Mouse (Mus musculus) liver, postnatal 0 days (tissue): Measurements from ENCODE around the gene Fbrsl1. TPM values are rescaled to one million over a fixed set of nuclear protein-coding genes. Genes with fewer than 3 reads are reported as not detected.
A peak's percentile ranks its signal among the peaks of the same experiment; 100 is the strongest.

Experiments
- ATAC-seq: fragments of 200-750 bp; cut with Nextera tagmentation; 2 replicates; pipeline ENCODE4 v1.8.0; 2017; ENCODE audit warnings: mild to moderate bottlenecking, moderate library complexity
- DNase-seq: peaks from one replicate; pipeline ENCODE4 v3.0.0-alpha.2; 2016
- H3K27ac ChIP-seq: fragments of 300-500 bp; sonication (generic); 2 replicates; pipeline ENCODE4 v1.5.1; 2014; ENCODE audit warnings: antibody characterized with exemption, moderate library complexity, mild to moderate bottlenecking, low read depth
- H3K27me3 ChIP-seq: fragments of 300-500 bp; sonication (generic); 2 replicates; pipeline ENCODE4 v1.6.1; 2014; ENCODE audit warnings: low read length, control low read depth, mixed read lengths; ENCODE audit not compliant: insufficient read depth
- H3K36me3 ChIP-seq: fragments of 300-500 bp; sonication (generic); replicated peaks from 2 replicates; pipeline ENCODE4 v1.6.1; 2014; ENCODE audit warnings: mild to moderate bottlenecking, control low read depth, low read length, moderate library complexity, mixed read lengths; ENCODE audit not compliant: insufficient read depth
- H3K4me1 ChIP-seq: fragments of 300-500 bp; sonication (generic); 2 replicates; pipeline ENCODE4 v1.6.1; 2014; ENCODE audit warnings: antibody characterized with exemption, mild to moderate bottlenecking, control low read depth; ENCODE audit not compliant: insufficient read depth
- H3K4me2 ChIP-seq: fragments of 300-500 bp; sonication (generic); 2 replicates; pipeline ENCODE4 v1.6.1; 2014; ENCODE audit warnings: low read depth, mild to moderate bottlenecking, low read length, moderate library complexity, mixed read lengths
- H3K4me3 ChIP-seq: fragments of 300-500 bp; sonication (generic); 2 replicates; pipeline ENCODE4 v1.5.1; 2014; ENCODE audit warnings: low read depth, low read length
- H3K9ac ChIP-seq: fragments of 300-500 bp; sonication (generic); replicated peaks from 2 replicates; pipeline ENCODE4 v1.6.1; 2014; ENCODE audit warnings: mild to moderate bottlenecking, moderate library complexity
- H3K9me3 ChIP-seq: fragments of 300-500 bp; sonication (generic); 2 replicates; pipeline ENCODE4 v1.6.1; 2016; ENCODE audit warnings: mild to moderate bottlenecking, control low read depth, low read length, mixed read lengths
- CTCF ChIP-seq: sonication (generic); IDR thresholded peaks from 2 replicates; pipeline ENCODE4 v1.5.1; 2016; ENCODE audit warnings: antibody characterized with exemption, low read depth
- EP300 ChIP-seq: IDR thresholded peaks from 2 replicates; pipeline ENCODE4 v1.6.1; 2016; ENCODE audit warnings: antibody characterized with exemption, low read depth, mild to moderate bottlenecking
- WGBS: fragments of 180-500 bp; shearing (Covaris S2); extraction: QIAGEN DNeasy Blood & Tissue Kit; methylation state at CpG from one replicate; pipeline ENCODE4 v1.1.7; 2014; ENCODE audit not compliant: insufficient replicate concordance; 5-methylcytosine and 5-hydroxymethylcytosine counted together
- polyA plus RNA-seq: library from polyadenylated mRNA; unstranded; fragments of >200 nt; fragmentation: Nextera tagmentation; extraction: Ambion mirVana; gene quantifications from 2 replicates; pipeline ENCODE4 v1.2.1, GENCODE M21; 2015

The Fbrsl1 gene
- polyA plus RNA-seq, 1 experiment from 2014 or later, result 3.5 TPM

DNA sequence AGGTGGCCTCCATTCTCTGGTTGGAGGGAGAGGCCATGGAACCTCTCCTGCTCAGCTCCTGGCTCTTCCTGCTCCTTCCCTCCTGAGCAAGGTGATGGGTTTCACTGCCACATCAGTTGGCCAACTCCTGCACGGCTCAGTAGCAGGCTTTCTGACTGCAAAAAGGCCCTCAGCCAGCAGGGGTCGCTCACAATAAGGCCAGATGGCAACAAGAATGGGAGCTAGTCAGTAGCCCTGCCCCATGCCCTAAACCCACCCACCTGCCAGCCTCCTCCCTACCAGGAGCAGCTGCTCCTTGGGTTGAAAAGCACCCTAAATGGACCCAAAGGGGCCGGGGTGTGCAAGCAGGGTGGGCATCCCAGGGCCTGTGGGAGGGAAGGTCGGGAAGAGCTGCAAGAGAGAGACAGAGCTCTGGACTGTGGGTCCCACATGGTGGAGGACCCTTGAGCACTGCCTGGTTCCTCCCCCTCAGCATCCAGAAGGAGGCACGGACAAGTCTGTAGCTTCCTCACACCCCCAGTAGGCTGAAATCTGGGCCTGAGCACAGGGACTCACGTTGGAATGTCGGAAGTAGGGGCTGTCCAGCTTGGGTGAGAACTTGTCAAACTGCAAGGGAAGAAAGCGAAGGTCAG, 71.4 kb downstream of the Fbrsl1 start:
- no peak overlapping the region for H3K27ac ChIP-seq
- H3K4me3 ChIP-seq, result no peak overlapping the region
- TF ChIP-seq CTCF, result peak; percentile 80
- TF ChIP-seq EP300, result no peak
- H3K9ac ChIP-seq, result no peak overlapping the region
- WGBS, result 52% methylated on average over 8 of the region's 8 CpGs
- DNase-seq (peak; percentile 74), ATAC-seq (peak; percentile 57; the same call in 1 of the 2 replicates)
- H3K9me3 ChIP-seq, result no peaks in the 10 kb centered on the region
- H3K27me3 ChIP-seq, result no peaks in the 10 kb centered on the region
- H3K4me2 ChIP-seq, result no peak overlapping the region
- no peaks in the 10 kb centered on the region for H3K4me1 ChIP-seq
- H3K36me3 ChIP-seq, result peaks cover 27% of the 10 kb centered on the region

DNA sequence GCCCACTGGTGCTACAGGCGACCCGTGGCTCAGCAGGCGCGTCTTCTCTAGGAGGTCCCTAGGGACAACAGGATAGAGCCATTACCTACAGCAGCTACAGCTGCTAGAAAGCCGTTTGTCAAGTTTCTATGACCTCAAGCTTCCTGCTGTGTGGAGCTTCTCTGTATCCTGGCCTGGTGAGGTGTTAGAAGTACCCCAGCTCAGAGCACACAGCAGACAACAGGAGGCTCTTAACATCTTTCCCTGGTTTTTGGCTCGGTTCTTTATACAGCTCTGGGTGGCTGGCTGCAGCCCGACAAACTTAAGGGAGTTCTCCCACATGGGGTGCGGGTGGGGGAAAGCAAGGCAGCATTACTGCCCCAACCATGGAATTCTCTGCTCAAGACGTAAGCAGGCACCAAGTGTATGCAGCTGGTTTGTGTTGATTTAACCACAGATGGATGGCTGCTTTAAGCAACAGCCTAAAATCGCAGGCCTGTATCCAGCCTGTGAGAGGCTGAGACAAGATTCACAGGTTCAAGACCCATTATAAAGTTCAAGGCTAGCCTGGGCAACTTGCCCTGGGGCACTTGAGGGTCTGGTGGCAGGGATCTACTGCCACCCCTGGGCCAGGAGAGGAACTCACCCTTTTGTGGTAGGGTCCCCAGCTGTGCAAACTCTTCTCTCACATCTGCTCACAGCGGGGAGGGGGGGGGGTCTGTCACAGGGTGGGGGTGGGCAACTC, 84.3 kb downstream of the Fbrsl1 start:
- no peaks in the 10 kb centered on the region for H3K9me3 ChIP-seq
- DNase-seq, result no peak
- H3K4me2 ChIP-seq, result peak overlapping the region; percentile 81
- peak overlapping the region; percentile 45 for H3K4me3 ChIP-seq
- H3K4me1 ChIP-seq, result peaks cover 5% of the 10 kb centered on the region; the same call in 1 of the 2 replicates
- H3K27ac ChIP-seq, result no peak overlapping the region
- H3K27me3 ChIP-seq, result no peaks in the 10 kb centered on the region
- H3K9ac ChIP-seq, result 0 out of 2 replicates have a peak overlapping the region, but pooled peaks have one; percentile 46
- H3K36me3 ChIP-seq, result peaks cover 6% of the 10 kb centered on the region; the same call in 1 of the 2 replicates
- ATAC-seq, result peak; percentile 11; the same call in 1 of the 2 replicates
- TF ChIP-seq CTCF, result no peak
- no peak for TF ChIP-seq EP300
- 70% methylated on average over 11 of the region's 11 CpGs for whole genome bisulfite sequencing

DNA sequence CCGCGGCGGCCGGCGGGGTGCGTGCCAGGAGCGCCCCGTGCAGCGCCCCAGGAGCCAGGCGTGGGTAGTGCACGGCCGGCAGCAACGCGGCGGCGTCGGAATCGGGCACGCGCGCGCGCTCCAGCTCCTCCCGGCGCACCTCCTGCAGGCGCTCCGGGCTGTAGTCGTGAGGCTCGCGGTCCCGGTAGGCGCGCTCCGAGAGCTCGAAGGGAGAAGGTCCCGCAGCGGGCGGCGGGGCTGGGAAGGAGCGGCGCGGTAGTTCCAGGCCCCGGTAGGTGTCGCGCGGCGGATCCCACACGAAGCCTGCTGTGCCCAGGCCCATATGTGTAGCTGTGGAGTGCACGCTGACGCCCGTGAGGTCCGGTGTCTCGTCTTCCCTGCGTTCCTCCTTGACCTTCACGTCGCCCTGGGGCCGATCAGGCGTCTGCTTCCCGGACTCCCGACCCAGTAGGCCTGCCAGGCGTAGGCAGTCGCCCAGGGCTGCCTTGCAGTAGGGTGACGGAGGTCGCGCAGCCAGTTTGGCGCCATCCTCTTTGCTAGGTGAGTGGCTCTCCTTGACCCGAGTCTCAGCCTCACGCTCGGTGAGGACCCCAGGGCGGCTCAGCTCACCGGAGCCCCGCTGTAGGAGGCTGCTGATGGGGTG, 85.0 kb downstream of the Fbrsl1 start:
- 7% methylated on average over 66 of the region's 72 CpGs for WGBS
- Histone ChIP-seq H3K36me3 (peaks cover 6% of the 10 kb centered on the region; the same call in 1 of the 2 replicates), H3K9me3 (no peaks in the 10 kb centered on the region), H3K9ac (0 out of 2 replicates have a peak overlapping the region, but pooled peaks have one; percentile 46), H3K27me3 (no peaks in the 10 kb centered on the region), H3K27ac (no peak overlapping the region), H3K4me1 (peaks cover 5% of the 10 kb centered on the region; the same call in 1 of the 2 replicates), H3K4me2 (peak overlapping the region; percentile 81), H3K4me3 (peak overlapping the region; percentile 45)
- ATAC-seq, result peak; percentile 87
- peak; percentile 82 for DNase-seq
- 0 out of 2 replicates have a peak, but pooled peaks have one; percentile 12 for TF ChIP-seq CTCF
- TF ChIP-seq EP300, result no peak

DNA sequence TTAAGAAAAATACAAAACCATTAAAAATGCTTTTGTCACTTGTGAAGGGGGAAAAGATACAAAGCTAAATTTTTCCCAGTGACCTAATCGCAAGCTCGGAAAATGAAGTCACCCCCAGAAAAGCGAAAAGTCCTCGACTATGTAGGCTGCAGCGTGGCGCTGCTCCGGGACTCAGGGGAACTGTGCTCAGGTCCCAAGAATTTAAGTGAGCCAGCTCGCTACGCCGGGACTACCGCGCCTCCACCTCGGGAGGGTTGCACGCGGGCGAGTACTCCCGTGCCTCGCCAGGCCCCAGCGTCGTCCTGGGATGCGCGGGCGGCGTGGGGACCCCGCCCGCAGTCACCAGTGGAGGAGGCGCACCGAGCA, 85.5 kb downstream of the Fbrsl1 start:
- Histone ChIP-seq H3K4me1 (peaks cover 5% of the 10 kb centered on the region; the same call in 1 of the 2 replicates), H3K36me3 (peaks cover 4% of the 10 kb centered on the region; the same call in 1 of the 2 replicates), H3K27me3 (no peaks in the 10 kb centered on the region), H3K27ac (no peak overlapping the region), H3K9ac (no peak overlapping the region), H3K4me2 (peak overlapping the region; percentile 81), H3K9me3 (no peaks in the 10 kb centered on the region), H3K4me3 (peak overlapping the region; percentile 45)
- no peak for DNase-seq
- no peak for TF ChIP-seq EP300
- no peak for TF ChIP-seq CTCF
- peak; percentile 38 for ATAC-seq
- 1% methylated on average over 28 of the region's 28 CpGs for WGBS

DNA sequence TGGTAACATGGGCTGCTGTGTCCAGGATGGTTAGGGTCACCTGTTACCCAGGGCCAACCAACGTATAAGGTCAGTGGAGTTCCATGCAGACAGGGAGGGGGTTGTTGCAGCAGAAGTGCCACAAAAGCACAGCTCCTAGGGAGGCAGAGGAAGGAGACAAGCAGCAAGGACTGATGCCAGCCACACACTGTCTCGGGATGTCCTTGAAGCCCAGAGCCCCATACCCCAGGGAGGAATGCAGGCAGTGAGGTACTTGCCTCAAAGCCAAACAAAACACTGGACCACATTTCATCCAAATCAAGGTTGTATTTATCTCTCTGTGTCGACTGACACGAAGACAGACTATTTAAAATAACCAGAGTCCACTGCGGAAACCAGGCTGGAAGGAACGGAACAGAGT, 86.8 kb downstream of the Fbrsl1 start:
- H3K4me1 ChIP-seq, result peaks cover 5% of the 10 kb centered on the region; the same call in 1 of the 2 replicates
- H3K36me3 ChIP-seq, result no peaks in the 10 kb centered on the region
- TF ChIP-seq EP300 (no peak), CTCF (no peak)
- no peak overlapping the region for H3K4me3 ChIP-seq
- H3K9me3 ChIP-seq, result no peaks in the 10 kb centered on the region
- H3K4me2 ChIP-seq, result no peak overlapping the region
- H3K27me3 ChIP-seq, result no peaks in the 10 kb centered on the region
- no peak for DNase-seq
- WGBS, result 80% methylated on average over 6 of the region's 6 CpGs
- ATAC-seq, result no peak
- no peak overlapping the region for H3K9ac ChIP-seq
- H3K27ac ChIP-seq, result no peak overlapping the region
